Mouse (Mus musculus) kidney, adult 9 months (tissue): Measurements from ENCODE around the gene Zfp936.
"Not testable (repeated sequence)": the region's sequence is repeated elsewhere in the genome, so short reads cannot be mapped to it uniquely, and the experiment has no call there.

ENCODE experiments used
- DNase-seq: peaks from one replicate; pipeline ENCODE4 v3.0.0; 2022

Gene Zfp936

DNA sequence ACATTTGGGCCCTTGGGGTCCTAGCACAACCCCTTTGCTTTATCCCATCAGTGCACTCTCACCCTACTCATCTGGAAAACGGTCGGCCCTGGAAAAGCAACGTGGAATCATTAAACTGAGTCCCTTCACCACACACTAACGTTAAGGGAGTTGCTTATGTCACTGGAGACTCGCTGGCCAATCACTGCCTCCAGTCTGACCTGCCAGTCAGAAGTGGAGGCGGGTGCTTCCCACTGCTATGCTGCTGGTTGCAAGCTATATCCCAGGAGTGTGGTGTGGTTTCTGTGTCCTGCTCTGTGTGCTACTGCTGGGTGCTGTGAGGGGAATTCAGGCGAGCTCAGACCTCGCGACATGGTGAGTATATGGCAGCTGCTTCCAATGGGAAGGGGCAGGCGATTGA is at the start of gene Zfp936:
Gene Zfp936, plus strand, starts transcription at position 301 of the 400 bp plus-strand sequence.
- DNase-seq, result not testable (repeated sequence)

DNA sequence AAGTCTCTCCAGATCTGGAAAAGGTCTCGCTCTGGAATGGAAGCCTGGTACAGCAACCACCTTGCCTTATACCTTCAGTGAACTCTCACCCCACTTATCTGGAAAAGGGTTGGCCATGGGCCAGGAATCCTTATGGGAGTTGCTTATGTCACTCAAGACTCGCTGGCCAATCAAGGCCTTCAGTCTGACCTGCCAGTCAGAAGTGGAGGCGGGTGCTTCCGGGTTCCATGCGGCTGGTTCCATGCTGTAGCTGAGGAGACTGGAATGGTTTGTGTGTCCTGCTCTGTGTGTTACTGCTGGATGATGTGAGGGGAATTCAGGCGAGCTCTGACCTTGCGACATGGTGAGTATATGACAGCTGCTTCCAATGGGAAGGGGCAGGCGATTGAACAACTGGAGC is 36.2 kb upstream of the Zfp936 start:
- no peak for DNase-seq

DNA sequence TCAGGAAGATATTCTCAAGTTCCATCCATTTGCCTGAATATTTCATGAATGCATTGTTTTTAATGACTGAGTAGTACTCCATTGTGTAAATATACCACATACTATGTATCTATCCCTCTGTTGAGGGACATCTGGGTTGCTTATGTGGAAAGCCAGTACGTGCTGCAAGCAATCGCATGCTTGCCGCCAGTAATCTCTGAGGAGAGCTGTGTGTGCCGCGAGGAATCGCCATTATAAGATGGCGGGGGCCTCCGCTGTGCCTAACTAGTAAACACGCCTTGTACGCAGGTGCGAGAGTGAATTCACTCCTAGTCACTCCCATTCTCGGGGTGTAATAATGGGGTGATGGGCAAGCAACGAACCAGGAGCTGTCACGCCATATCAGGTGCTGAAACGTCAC is 14.7 kb downstream of the Zfp936 start:
- not testable (repeated sequence) for DNase-seq

DNA sequence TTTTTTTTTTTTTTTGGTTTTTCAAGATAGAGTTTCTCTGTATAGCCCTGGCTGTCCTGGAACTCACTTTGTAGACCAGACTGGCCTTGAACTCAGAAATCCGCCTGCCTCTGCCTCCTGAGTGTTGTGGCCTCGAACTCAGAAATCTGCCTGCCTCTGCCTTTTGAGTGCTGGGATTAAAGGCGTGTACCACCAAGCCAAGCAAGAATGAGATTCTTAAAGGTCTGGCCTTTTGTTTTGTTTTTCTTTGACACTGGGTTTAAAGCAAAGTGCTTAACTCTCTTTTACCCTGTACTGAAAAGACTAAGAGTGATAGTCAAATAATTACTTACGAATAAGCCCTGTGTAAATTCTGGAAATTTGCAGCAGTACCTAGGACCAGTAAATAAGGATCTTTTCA is 50.1 kb downstream of the Zfp936 start:
- not testable (repeated sequence) for DNase-seq

DNA sequence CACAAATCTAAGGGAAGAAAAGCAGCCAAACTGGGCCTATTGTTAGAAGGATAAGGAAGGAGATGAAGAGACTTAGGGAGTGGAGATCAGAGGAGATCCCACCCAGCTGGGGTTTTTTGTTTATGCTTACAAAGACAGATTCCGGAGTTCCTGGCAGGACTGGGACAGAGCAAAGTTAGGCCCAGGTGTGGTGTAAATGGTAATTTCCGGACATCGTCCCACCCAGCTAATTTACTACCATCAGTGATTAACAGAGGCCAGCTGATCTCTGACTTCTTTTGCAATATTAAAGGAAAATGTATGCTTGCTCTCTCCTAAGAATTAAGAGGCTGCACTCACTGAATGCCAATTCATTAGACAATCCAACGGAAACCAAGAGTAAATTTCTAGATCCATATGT is 53.1 kb downstream of the Zfp936 start:
- DNase-seq, result not testable (repeated sequence)

DNA sequence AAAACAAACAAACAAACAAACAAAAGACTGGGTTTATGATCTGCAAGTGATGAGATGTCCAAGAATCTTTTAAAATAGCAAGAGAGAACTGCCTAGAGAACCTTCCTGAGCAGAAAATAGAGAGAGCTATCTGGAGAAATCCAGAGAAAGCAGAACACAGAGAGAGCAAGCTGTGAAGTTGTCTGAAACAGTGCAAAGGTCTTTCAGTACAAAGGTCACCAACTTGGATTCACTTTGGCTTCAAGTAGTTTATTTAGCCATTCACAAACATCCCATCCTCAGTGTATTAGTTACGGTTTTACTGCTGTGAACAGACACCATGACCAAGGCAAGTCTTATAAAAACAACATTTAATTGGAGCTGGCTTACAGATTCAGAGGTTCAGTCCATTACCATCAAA is 53.8 kb downstream of the Zfp936 start:
- peak; percentile 51 for DNase-seq

DNA sequence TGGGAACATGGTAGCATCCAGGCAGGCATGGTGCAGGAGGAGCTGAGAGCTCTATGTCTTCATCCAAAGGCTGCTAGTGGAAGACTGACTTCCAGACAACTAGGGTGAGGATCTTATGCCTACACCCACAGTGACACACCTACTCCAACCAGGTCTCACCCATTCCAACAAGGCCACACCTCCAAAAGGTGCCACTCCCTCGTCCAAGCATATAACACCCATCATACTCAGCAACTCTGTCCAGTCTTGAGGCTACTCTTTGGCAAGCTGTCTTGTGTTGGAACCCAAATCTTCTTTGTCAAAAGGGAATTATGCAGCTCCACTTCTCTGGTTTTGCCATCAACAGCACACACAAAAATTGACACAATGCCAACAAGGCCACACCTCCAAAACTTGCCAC is 54.2 kb downstream of the Zfp936 start:
- DNase-seq, result not testable (repeated sequence)

DNA sequence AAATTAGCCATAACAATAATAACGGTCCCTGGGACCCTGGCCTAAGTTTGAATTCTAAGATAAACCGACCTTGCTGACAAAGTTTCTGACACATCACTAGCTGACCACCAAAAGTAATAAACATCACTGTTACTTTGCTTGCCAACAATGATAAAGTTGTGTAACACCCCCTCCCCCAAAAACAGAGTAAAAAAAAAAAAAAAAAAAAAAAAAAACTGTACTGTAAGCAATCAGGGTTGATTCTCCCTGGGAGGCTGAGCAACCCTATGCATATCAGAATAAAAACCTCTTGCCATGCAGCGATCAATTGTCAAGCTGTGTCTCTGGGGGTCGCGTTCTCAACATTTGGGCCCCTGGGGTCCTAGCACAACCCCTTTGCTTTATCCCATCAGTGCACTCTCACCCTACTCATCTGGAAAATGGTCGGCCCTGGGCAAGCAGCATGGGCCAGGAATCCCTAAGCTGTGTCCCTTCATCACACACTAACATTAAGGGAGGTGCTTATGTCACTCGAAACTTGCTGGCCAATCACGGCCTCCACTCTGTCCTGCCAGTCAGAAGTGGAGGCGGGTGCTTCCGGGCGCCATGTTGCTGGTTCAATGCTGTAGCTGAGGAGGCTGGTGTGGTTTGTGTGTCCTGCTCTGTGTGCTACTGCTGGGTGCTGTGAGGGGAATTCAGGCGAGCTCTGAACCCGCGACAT is 63.1 kb downstream of the Zfp936 start:
- no peak for DNase-seq

DNA sequence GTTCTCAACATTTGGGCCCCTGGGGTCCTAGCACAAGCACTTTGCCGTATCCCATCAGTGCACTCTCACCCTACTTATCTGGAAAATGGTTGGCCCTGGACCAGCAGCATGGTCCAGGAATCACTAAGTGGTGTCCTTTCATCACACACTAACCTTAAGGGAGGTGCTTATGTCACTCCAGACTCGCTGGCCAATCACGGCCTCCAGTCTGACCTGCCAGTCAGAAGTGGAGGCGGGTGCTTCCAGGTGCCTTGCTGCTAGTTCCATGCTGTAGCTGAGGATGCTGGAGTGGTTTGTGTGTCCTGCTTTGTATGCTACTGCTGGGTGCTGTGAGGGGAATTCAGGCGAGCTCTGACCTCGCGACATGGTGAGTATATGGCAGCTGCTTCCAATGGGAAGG is 99.8 kb downstream of the Zfp936 start:
- DNase-seq, result not testable (repeated sequence)
